Mouse (Mus musculus) thymus, postnatal 36 days (tissue): ENCODE measurements around the gene Syn3.
"Not testable (repeated sequence)": the region's sequence is repeated elsewhere in the genome, so short reads cannot be mapped to it uniquely, and the experiment has no call there.

Source experiments
- DNase-seq, 2 experiments: peaks; one replicate each; pipeline ENCODE4 v3.0.0; 2022; ENCODE audit warnings: mixed read lengths in 2 of 2

Gene Syn3

GRCm38 (mm10) chr10:86070751-86071150 is 427.9 kb downstream of the Syn3 start:
- no peak for DNase-seq

- DNase-seq: no peak
Measured at GRCm38 (mm10) chr10:86069341-86069740, 429.4 kb downstream of the Syn3 start.

- DNase-seq: no peak
Measured at GRCm38 (mm10) chr10:86067911-86068310, 430.8 kb downstream of the Syn3 start.

- no peak for DNase-seq
Measured at GRCm38 (mm10) chr10:86066651-86067050, 432.0 kb downstream of the Syn3 start.

- DNase-seq: no peak
Measured at GRCm38 (mm10) chr10:86065661-86066060, 433.0 kb downstream of the Syn3 start.

GRCm38 (mm10) chr10:86064937-86065336 is 433.8 kb downstream of the Syn3 start:
- DNase-seq: no peak

- no peak for DNase-seq
Measured at GRCm38 (mm10) chr10:86063018-86063384, 435.7 kb downstream of the Syn3 start.

- DNase-seq: no peak
Measured at GRCm38 (mm10) chr10:86062261-86063017, 436.3 kb downstream of the Syn3 start.

GRCm38 (mm10) chr10:86060267-86060666 is 438.4 kb downstream of the Syn3 start:
- no peak for DNase-seq

- no peak for DNase-seq
Measured at GRCm38 (mm10) chr10:86057712-86058111, 441.0 kb downstream of the Syn3 start.

- DNase-seq: no peak
Measured at GRCm38 (mm10) chr10:86057286-86057685, 441.4 kb downstream of the Syn3 start.

- no peak for DNase-seq
Measured at GRCm38 (mm10) chr10:86056297-86056903, 442.3 kb downstream of the Syn3 start.

- DNase-seq: no peak
Measured at GRCm38 (mm10) chr10:86052818-86053522, 445.7 kb downstream of the Syn3 start.

- DNase-seq: no peak
Measured at GRCm38 (mm10) chr10:86050522-86050921, 448.2 kb downstream of the Syn3 start.

GRCm38 (mm10) chr10:86047786-86048185 is 450.9 kb downstream of the Syn3 start:
- DNase-seq: no peak

GRCm38 (mm10) chr10:86046371-86046770 is 452.3 kb downstream of the Syn3 start:
- no peak for DNase-seq

GRCm38 (mm10) chr10:86044066-86044465 is 454.6 kb downstream of the Syn3 start:
- no peak for DNase-seq

- DNase-seq: no peak
Measured at GRCm38 (mm10) chr10:86043651-86044050, 455.0 kb downstream of the Syn3 start.

- no peak for DNase-seq
Measured at GRCm38 (mm10) chr10:86034007-86034728, 464.5 kb downstream of the Syn3 start.

- DNase-seq: no peak
Measured at GRCm38 (mm10) chr10:86032517-86032916, 466.2 kb downstream of the Syn3 start.

GRCm38 (mm10) chr10:86030743-86031142 is 468.0 kb downstream of the Syn3 start:
- no peak for DNase-seq

- not testable (repeated sequence) for DNase-seq
Measured at GRCm38 (mm10) chr10:86026807-86027206, 471.9 kb downstream of the Syn3 start.

- DNase-seq: no peak
Measured at GRCm38 (mm10) chr10:86026354-86026753, 472.3 kb downstream of the Syn3 start.
